Mouse (Mus musculus): ENCODE measurements around the gene Susd1.

GRCm38 (mm10) chr4:59464661-59465060 lies 26.2 kb upstream of the Susd1 start:
- TF ChIP-seq CTCF (IDR thresholded peaks at IDR 0.05; ENCODE audit: control insufficient read depth, insufficient read depth, low read length) (no peak), POLR2A (IDR thresholded peaks at IDR 0.05; ENCODE audit: borderline replicate concordance, control insufficient read depth, low read depth, low read length) (no peak)
